Mouse (Mus musculus): ENCODE data around the gene Mcm3. TPM values are rescaled to one million over a fixed set of nuclear protein-coding genes. Genes with fewer than 3 reads are reported as not detected.
"Not testable (repeated sequence)": the region's sequence is repeated elsewhere in the genome, so short reads cannot be mapped to it uniquely, and the experiment has no call there.

Gene Mcm3
- polyA plus RNA-seq, 1 experiment from 2014 or later, result 142 TPM

DNA sequence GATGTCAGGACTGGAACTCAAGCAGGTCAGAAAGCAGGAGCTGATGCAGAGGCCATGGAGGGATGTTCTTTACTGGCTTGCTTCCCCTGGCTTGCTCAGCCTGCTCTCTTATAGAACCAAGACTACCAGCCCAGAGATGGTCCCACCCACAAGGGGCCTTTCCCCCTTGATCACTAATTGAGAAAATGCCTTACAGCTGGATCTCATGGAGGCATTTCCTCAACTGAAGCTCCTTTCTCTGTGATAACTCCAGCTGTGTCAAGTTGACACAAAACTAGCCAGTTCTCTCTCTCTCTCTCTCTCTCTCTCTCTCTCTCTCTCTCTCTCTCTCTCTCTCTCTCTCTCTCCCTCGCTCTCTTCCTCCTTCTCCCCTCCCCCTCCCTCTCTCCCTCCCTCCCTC is 29.6 kb downstream of the Mcm3 start, which contains the start of gene Il17f:
Il17f (minus strand) TSS at position 101 of the 400 bp plus-strand sequence.
- not testable (repeated sequence) for H3K27me3 ChIP-seq (ENCODE audit: control insufficient read depth, insufficient read depth, low read length); ATAC-seq (replicated peaks; ENCODE audit: insufficient number of reproducible peaks, low FRiP score, low TSS enrichment); H3K36me3 ChIP-seq (ENCODE audit: control insufficient read depth, insufficient read depth, low read length); H3K4me3 ChIP-seq (ENCODE audit: low read depth, low read length); H3K4me2 ChIP-seq; H3K4me1 ChIP-seq (ENCODE audit: control insufficient read depth, insufficient read depth, low read length); H3K9ac ChIP-seq (ENCODE audit: low read depth, low read length); H3K9me3 ChIP-seq (replicated peaks; ENCODE audit: control insufficient read depth, low read length); H3K27ac ChIP-seq (ENCODE audit: low read depth, low read length)
- 80% methylated on average over 1 of the region's 1 CpGs for WGBS (ENCODE audit: insufficient replicate concordance)

DNA sequence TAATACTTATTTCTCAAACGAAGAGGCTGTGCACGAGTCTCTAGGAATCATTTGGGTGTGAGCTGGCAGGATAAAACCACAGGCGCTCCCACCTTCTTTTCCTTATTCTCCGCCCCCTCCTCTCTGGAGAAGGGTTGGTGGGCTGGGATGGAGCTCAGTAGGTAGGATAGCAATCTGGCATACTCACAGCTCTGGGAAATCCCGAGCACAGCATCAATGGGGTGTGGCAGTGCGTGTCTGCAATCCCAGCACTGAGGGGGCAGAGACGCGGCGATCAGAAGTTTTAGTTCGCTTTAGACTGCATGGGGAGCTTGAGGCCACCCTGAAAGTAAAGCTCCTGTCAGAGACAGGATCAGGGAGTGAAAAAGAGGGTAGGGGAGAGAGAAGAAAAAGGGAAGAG is 31.7 kb downstream of the Mcm3 start:
- H3K27me3 ChIP-seq (ENCODE audit: control insufficient read depth, insufficient read depth, low read length), result no peaks in the 10 kb centered on the region
- WGBS (ENCODE audit: insufficient replicate concordance), result 53% methylated on average over 10 of the region's 10 CpGs
- no peaks in the 10 kb centered on the region for H3K9me3 ChIP-seq (replicated peaks; ENCODE audit: control insufficient read depth, low read length)
- H3K4me1 ChIP-seq (ENCODE audit: control insufficient read depth, insufficient read depth, low read length), result no peaks in the 10 kb centered on the region
- no peak overlapping the region for H3K4me3 ChIP-seq (ENCODE audit: low read depth, low read length)
- no peak overlapping the region for H3K27ac ChIP-seq (ENCODE audit: low read depth, low read length)
- no peak for ATAC-seq (replicated peaks; ENCODE audit: insufficient number of reproducible peaks, low FRiP score, low TSS enrichment)
- H3K9ac ChIP-seq (ENCODE audit: low read depth, low read length), result no peak overlapping the region
- no peaks in the 10 kb centered on the region for H3K36me3 ChIP-seq (ENCODE audit: control insufficient read depth, insufficient read depth, low read length)
- no peak overlapping the region for H3K4me2 ChIP-seq

DNA sequence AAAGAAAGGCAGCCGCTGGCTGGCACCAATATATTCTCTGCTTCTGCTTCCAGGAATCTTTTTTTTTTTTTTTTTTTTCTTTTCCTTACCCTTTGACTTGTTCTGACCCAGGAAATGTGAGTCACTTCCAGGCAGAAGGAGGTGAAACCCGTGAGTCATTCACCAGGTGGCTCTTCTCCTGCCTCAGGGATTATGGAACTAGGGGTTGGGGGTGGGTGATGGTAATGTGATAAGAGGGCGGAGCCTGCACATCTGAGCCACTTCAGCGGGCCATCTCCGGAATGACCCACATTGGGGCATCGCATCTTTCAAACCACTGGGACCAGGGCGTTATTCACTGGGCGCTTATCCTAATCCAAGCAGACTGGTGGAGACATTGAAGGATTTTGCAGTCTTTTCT is 33.1 kb downstream of the Mcm3 start:
- Histone ChIP-seq H3K9ac (ENCODE audit: low read depth, low read length) (no peak overlapping the region), H3K4me1 (ENCODE audit: control insufficient read depth, insufficient read depth, low read length) (no peaks in the 10 kb centered on the region), H3K9me3 (replicated peaks; ENCODE audit: control insufficient read depth, low read length) (no peaks in the 10 kb centered on the region), H3K4me2 (no peak overlapping the region), H3K4me3 (ENCODE audit: low read depth, low read length) (no peak overlapping the region), H3K36me3 (ENCODE audit: control insufficient read depth, insufficient read depth, low read length) (no peaks in the 10 kb centered on the region), H3K27me3 (ENCODE audit: control insufficient read depth, insufficient read depth, low read length) (no peaks in the 10 kb centered on the region), H3K27ac (ENCODE audit: low read depth, low read length) (no peak overlapping the region)
- no peak for ATAC-seq (replicated peaks; ENCODE audit: insufficient number of reproducible peaks, low FRiP score, low TSS enrichment)
- WGBS (ENCODE audit: insufficient replicate concordance), result 27% methylated on average over 8 of the region's 8 CpGs

DNA sequence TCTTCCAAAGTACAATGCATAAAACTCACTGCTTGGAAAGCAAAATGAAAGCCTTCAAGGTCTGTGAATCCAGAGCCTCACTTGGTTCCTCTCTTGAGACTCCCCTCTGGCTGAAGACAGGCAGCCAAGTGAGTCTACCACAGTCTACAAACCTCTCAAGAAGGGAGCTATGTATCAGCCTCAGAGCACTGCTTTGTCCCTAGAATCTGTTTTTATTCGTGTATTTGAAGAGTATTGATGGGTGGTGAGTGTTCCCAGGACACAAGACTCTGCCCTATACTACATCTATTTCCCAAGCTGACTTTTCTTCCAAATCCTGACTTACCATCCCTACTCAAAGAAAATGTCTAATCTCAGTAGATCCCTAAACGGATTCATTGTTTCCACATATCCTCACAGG is 41.7 kb downstream of the Mcm3 start:
- no peak overlapping the region for H3K27ac ChIP-seq (ENCODE audit: low read depth, low read length)
- no peak for ATAC-seq (replicated peaks; ENCODE audit: insufficient number of reproducible peaks, low FRiP score, low TSS enrichment)
- 66% methylated on average over 2 of the region's 2 CpGs for WGBS (ENCODE audit: insufficient replicate concordance)

DNA sequence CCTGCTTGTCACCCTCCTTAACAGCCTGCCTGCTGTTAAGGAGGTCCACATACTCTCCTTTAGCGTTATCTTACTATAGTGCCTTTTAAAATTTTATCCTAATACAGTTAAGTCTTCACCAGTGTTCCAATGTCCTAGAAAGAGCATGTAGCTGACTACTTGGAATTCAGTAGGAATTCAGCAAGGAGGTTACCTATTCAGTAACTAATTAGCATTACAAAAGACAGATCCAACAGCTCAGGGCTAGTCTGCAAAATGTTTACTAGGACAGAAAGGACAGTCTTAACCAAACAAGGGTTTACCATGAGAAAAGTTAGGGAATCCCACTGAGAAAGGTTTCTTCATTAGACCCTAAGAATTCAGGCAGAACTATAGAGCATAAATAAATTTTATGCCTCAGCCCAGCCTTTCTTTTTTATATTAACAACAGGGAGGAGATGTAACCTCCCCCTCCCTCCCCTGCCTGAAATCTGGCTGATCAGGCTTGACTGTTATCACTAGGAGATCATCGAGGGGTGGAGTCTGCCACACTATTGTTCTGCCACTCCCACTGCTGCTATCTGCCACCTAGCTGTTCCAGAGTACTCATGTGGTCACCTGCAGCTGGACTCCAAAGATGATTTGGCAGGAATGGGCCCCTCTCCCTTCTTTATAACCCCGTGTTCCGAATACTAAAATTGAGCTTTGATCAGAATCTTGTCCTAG is 45.9 kb downstream of the Mcm3 start:
- WGBS (ENCODE audit: insufficient replicate concordance), result 83% methylated on average over 4 of the region's 4 CpGs

More for the DNA sequence above, 41.7 kb downstream of the Mcm3 start:
- Histone ChIP-seq H3K4me2 (no peak overlapping the region), H3K36me3 (ENCODE audit: control insufficient read depth, insufficient read depth, low read length) (no peaks in the 10 kb centered on the region), H3K9ac (ENCODE audit: low read depth, low read length) (no peak overlapping the region), H3K4me3 (ENCODE audit: low read depth, low read length) (no peak overlapping the region), H3K9me3 (replicated peaks; ENCODE audit: control insufficient read depth, low read length) (no peaks in the 10 kb centered on the region), H3K4me1 (ENCODE audit: control insufficient read depth, insufficient read depth, low read length) (no peaks in the 10 kb centered on the region), H3K27me3 (ENCODE audit: control insufficient read depth, insufficient read depth, low read length) (no peaks in the 10 kb centered on the region)

DNA sequence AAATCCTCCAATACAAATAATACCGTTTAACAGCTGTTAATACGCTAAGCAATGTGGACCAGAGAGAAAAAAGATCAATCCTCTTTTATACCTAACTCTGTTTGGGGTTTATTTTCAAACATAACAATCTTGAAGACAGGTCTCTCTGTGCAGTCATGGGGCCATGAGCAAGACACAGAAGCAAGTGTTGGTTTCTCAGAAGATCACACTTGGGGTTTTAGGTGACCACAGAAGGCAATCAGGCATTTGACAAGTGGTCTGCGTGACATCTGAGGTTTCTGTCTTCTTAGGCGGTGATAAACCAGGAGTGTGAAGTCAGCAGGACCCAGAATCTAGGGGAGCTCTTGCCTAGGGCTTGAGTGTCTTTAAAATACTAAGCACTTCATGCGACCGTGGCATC is 53.6 kb downstream of the Mcm3 start:
- Histone ChIP-seq H3K4me3 (ENCODE audit: low read depth, low read length) (no peak overlapping the region), H3K9me3 (replicated peaks; ENCODE audit: control insufficient read depth, low read length) (no peaks in the 10 kb centered on the region), H3K4me2 (no peak overlapping the region), H3K27me3 (ENCODE audit: control insufficient read depth, insufficient read depth, low read length) (no peaks in the 10 kb centered on the region), H3K4me1 (ENCODE audit: control insufficient read depth, insufficient read depth, low read length) (no peaks in the 10 kb centered on the region), H3K36me3 (ENCODE audit: control insufficient read depth, insufficient read depth, low read length) (no peaks in the 10 kb centered on the region), H3K9ac (ENCODE audit: low read depth, low read length) (no peak overlapping the region), H3K27ac (ENCODE audit: low read depth, low read length) (no peak overlapping the region)
- no peak for ATAC-seq (replicated peaks; ENCODE audit: insufficient number of reproducible peaks, low FRiP score, low TSS enrichment)
- 71% methylated on average over 6 of the region's 6 CpGs for WGBS (ENCODE audit: insufficient replicate concordance)

More for the DNA sequence above, 45.9 kb downstream of the Mcm3 start:
- not testable (repeated sequence) for H3K4me2 ChIP-seq; H3K27me3 ChIP-seq (ENCODE audit: control insufficient read depth, insufficient read depth, low read length); H3K9me3 ChIP-seq (replicated peaks; ENCODE audit: control insufficient read depth, low read length); H3K4me1 ChIP-seq (ENCODE audit: control insufficient read depth, insufficient read depth, low read length); ATAC-seq (replicated peaks; ENCODE audit: insufficient number of reproducible peaks, low FRiP score, low TSS enrichment); H3K27ac ChIP-seq (ENCODE audit: low read depth, low read length); H3K36me3 ChIP-seq (ENCODE audit: control insufficient read depth, insufficient read depth, low read length); H3K4me3 ChIP-seq (ENCODE audit: low read depth, low read length); H3K9ac ChIP-seq (ENCODE audit: low read depth, low read length)

DNA sequence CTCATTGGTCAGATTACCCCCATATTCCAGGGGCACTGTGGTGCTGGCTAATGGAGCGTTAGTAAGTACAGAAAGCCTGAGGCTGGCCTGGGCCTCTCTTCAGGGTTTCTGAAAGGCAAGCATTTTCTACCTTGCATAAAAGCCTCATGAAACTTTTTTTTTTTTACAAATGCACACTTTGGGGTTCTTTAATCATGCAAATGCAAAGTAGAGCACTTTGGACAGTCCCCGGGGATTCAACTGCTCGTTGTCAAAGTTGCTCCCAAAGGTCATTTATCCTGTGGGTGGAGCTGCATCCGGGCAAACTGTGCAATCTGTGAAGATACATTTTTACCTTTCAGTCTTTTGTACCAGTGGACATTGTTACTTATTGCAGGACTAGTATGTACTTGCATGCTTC is 58.7 kb downstream of the Mcm3 start:
- no peaks in the 10 kb centered on the region for H3K4me1 ChIP-seq (ENCODE audit: control insufficient read depth, insufficient read depth, low read length)
- H3K27me3 ChIP-seq (ENCODE audit: control insufficient read depth, insufficient read depth, low read length), result no peaks in the 10 kb centered on the region
- no peak overlapping the region for H3K27ac ChIP-seq (ENCODE audit: low read depth, low read length)
- H3K4me3 ChIP-seq (ENCODE audit: low read depth, low read length), result no peak overlapping the region
- WGBS (ENCODE audit: insufficient replicate concordance), result 73% methylated on average over 4 of the region's 4 CpGs
- no peaks in the 10 kb centered on the region for H3K36me3 ChIP-seq (ENCODE audit: control insufficient read depth, insufficient read depth, low read length)
- H3K4me2 ChIP-seq, result no peak overlapping the region
- H3K9me3 ChIP-seq (replicated peaks; ENCODE audit: control insufficient read depth, low read length), result no peaks in the 10 kb centered on the region
- no peak overlapping the region for H3K9ac ChIP-seq (ENCODE audit: low read depth, low read length)
- ATAC-seq (replicated peaks; ENCODE audit: insufficient number of reproducible peaks, low FRiP score, low TSS enrichment), result no peak

DNA sequence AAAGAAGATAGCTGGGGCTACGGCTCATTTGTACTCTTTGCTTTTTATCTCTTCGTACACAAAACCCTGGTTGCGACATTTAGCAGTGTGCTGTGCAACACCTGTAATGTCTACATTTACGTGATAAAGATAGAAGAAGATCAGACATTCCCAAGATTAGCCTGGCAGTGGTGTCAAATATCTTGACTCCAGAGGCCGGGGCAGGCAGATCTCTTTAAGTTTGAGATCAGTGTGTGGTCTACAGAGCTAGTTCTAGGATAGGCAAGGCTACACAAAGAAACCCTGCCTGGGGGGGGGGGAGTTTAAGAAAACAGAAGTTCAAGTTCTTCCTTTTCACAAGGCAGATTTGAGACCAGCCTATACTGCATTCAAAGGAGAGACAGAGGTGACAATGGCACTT is 59.8 kb downstream of the Mcm3 start:
- H3K4me3 ChIP-seq (ENCODE audit: low read depth, low read length), result no peak overlapping the region
- no peak overlapping the region for H3K27ac ChIP-seq (ENCODE audit: low read depth, low read length)
- no peaks in the 10 kb centered on the region for H3K36me3 ChIP-seq (ENCODE audit: control insufficient read depth, insufficient read depth, low read length)
- H3K9me3 ChIP-seq (replicated peaks; ENCODE audit: control insufficient read depth, low read length), result no peaks in the 10 kb centered on the region
- no peaks in the 10 kb centered on the region for H3K4me1 ChIP-seq (ENCODE audit: control insufficient read depth, insufficient read depth, low read length)
- no peak overlapping the region for H3K4me2 ChIP-seq
- H3K9ac ChIP-seq (ENCODE audit: low read depth, low read length), result no peak overlapping the region
- WGBS (ENCODE audit: insufficient replicate concordance), result 73% methylated on average over 5 of the region's 5 CpGs
- no peak for ATAC-seq (replicated peaks; ENCODE audit: insufficient number of reproducible peaks, low FRiP score, low TSS enrichment)
- H3K27me3 ChIP-seq (ENCODE audit: control insufficient read depth, insufficient read depth, low read length), result no peaks in the 10 kb centered on the region

DNA sequence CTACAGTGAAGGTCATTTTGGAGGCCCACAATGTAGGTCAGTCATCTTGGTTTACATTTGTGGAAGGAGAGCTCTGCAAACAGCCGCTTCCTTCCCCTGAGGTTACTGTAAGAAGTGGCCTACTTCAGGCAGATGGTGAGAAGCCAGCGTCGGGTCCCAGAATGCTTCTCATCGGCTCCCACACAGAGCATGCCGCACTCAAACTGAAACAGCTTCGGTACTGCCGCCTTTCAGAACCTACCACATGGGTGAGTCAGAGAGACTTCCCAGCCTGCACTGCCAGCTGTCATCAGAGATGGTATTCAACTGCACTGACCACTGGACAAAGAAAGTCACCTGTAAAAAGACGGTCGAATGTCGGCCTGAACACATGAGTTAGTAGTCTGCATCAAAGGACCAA is 60.3 kb downstream of the Mcm3 start:
- Histone ChIP-seq H3K4me3 (ENCODE audit: low read depth, low read length) (no peak overlapping the region), H3K36me3 (ENCODE audit: control insufficient read depth, insufficient read depth, low read length) (no peaks in the 10 kb centered on the region), H3K27me3 (ENCODE audit: control insufficient read depth, insufficient read depth, low read length) (no peaks in the 10 kb centered on the region), H3K9ac (ENCODE audit: low read depth, low read length) (no peak overlapping the region), H3K4me2 (no peak overlapping the region), H3K27ac (ENCODE audit: low read depth, low read length) (no peak overlapping the region), H3K4me1 (ENCODE audit: control insufficient read depth, insufficient read depth, low read length) (no peaks in the 10 kb centered on the region), H3K9me3 (replicated peaks; ENCODE audit: control insufficient read depth, low read length) (no peaks in the 10 kb centered on the region)
- ATAC-seq (replicated peaks; ENCODE audit: insufficient number of reproducible peaks, low FRiP score, low TSS enrichment), result no peak
- WGBS (ENCODE audit: insufficient replicate concordance), result 77% methylated on average over 10 of the region's 10 CpGs
